Mouse (Mus musculus): ENCODE measurements at regions not wholly inside any gene's neighbourhood (a gene's known extent, or its start where the extent isn't known, plus 50 kb on each side); places are given as distances from the start of the nearest gene placed in this dataset.

DNA sequence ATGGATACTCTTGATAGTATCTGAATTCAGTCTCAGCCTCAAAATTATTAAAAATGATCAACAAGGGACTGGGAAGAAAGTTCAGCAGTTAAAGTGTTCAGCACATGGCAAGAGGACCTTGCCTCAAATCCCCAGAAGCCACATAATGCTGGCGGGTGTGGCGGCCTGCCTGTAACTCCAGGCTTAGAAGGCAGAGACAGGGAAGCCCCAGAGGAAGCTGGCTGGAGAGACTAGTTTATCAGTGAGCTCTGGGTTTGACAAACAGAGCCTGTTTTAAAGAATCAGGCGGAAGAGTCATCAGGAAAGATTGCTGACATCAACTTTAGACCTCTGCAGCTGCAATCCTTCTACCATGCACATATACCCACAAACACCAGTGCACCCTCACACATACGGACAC lies 52.1 kb upstream of the Fyn start:
- DNase-seq (ENCODE audit: extremely low spot score, low spot score): no peak

DNA sequence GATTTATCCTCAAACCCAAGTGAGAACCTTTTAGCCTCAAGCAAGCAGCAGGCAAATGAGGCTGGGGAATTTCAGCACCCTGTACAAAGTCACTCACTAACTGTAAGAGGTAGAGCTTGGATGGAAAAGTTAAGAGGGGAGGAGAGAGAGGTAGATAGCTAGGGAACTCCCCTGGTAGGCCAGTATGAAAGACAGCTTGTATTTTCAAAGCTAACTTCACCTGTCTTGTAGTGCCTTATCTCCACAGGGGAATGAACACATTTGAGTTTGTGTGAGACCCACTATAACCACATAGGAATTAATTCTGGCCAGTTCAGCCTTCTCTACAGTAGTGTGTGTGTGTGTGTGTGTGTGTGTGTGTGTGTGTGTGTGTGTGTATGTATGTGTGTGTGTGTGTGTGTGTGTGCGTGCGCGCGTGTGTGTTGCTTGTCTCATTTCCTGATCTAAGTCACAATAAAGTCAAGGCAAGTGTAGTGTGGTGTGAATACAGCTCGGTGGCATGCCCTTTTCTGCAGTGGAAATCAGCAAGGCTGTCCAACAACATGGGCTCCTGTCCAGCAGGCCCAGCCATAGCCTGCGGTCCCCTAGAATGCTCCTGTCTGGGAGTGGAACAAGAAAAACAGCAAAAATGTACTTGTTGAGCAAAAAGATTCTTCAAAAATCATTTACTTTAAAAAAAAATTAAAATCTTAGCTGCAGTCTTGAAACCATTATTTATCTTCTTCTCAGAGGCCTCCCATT lies 53.1 kb upstream of the Fyn start:
- no peak for DNase-seq (ENCODE audit: extremely low spot score, low spot score)

DNA sequence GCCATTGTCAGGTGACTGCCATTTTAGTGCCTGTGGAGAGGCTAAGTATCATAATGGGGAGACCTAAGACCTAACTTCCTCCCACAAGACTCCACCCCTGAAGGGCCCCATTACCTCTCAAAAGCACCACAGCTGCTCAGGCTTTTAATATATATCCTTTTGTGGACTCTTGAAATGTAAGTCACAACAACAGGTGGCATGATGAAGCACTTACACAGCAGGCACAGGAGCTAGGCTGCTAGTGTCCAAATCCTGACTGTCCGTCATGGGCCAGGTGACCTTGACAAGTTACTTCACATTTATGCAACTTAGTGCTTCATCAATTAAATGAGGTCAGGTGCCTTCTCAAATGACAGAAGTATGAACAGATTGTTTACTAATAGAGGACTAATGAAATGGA lies 57.2 kb upstream of the Fyn start:
- DNase-seq (ENCODE audit: extremely low spot score, low spot score): no peak

DNA sequence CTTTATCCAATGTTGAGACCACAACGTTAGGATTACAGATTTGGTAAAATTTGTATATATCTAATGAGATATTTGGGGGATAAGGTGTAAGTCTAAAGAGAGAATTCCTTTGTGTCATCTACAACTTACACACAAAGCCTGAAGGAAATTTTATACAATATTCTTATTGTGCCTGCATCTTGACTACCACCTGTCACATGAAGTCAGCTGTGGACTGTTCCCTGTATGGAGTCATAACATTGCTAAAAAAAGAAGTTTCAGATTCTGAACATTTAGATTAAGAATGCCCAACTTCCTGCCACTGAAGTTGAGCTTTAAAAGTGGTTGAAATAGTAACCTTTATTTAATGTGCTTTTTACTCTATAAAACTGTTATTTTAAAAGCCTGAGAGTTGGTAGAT lies 60.1 kb upstream of the Fyn start:
- no peak for DNase-seq (ENCODE audit: extremely low spot score, low spot score)

DNA sequence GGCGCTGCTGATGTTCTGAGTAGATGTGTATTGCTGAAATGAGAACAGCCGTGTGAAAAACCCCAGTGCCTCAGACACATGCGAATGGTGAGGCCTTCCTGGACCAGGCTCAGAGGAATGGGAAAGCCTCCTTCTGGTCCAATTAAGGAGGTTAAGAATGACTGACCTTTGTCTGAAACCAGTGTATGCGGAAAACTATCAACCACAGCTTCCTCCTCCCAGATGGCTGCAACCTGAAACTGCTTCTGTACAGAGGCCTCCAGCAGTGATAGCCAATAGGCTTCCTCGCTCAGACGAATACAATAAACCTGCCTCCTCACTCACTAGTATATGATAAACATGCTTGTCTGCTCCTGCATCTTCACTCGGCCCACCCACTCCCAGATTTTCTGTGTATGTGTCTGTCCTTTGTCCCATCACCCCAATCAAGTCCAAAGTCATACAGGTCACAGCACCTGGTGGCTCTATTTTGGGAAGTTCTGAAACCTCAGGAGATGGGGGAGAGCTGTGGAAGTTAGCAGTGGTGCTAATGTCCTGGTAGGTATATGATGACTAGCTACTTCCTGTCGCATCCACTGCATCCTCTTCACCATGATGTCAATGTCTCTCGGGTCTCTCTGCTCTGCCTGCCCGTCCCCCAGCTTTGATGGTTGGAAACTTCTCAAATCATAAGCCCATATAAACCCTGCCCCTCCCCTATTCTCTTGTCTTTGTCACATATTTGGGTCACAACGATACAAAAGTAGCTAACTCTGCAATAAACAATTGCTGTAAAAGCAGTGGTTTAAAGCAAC lies 75.8 kb upstream of the Fyn start:
- no peak for DNase-seq (ENCODE audit: extremely low spot score, low spot score)

DNA sequence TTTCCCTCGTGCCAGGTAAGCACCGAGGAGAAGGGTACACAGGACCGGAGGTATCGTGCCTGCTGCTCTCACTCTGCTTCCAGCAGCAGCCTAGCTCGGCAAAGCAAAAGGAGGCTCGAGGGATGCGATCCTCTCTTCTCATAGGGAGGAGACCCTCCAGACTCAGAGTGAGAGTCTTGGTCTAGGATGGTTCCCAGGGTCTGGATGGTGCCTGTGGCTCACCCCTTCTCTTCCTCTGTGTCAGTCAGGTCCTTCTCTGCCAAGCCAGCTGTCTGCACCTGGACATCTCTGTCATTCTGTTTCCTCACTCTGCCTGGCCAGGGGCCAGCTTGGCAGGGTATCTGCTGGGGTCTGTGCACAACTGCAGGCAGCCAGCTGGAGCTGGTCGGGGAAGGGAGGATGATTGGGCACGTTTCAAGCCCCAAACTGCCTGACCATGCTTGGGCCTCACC lies 76.9 kb upstream of the Fyn start:
- no peak for DNase-seq (ENCODE audit: extremely low spot score, low spot score)

DNA sequence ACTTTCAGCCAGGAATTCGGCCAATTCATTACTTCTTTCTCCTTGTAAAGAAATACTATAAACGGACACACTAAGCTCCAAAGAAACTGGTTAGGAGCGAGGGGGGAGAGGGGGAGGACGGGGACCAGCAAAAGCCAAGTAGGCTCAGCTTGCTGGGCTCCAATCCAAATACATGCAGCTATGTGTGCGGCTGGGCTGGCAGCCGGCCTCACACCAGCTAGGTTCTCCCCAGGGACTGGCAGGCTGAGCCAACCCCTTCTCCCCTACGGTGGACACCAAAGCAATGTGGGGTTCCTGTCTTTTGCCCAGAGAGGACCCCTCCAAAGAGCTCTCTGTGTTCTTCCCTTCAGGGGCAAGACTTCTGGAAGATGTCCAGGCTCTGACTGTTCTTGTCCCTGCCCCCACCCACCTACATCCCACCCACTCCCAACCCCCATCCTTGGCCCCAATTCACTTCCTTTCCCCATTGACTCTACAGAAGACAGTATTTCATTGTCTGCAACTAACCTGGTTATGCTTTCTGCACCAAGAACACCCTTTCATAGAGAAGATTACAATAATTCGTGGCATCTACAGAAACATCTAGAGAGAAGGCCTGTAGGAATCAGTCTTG lies 77.4 kb upstream of the Fyn start:
- DNase-seq (ENCODE audit: extremely low spot score, low spot score): no peak

DNA sequence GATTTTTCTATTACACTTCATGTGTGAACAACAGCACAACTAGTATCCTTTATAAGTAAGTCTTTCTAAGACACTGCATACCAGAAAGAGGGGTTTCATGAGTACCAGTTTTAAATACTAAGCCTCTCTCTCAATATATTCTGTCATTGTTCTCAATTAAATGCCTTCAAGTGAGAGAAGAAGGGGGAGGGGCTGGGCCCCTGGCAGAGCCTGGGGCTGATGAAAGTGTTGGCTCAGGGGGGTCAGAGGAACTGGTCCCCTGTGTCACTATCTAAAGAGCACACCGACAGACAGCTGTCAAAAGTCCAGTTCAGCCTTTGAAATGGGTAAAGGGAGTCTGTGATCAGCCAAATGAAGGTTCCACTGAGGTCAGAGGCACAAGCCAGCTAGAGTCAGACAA lies 78.4 kb upstream of the Fyn start:
- DNase-seq (ENCODE audit: extremely low spot score, low spot score): no peak

DNA sequence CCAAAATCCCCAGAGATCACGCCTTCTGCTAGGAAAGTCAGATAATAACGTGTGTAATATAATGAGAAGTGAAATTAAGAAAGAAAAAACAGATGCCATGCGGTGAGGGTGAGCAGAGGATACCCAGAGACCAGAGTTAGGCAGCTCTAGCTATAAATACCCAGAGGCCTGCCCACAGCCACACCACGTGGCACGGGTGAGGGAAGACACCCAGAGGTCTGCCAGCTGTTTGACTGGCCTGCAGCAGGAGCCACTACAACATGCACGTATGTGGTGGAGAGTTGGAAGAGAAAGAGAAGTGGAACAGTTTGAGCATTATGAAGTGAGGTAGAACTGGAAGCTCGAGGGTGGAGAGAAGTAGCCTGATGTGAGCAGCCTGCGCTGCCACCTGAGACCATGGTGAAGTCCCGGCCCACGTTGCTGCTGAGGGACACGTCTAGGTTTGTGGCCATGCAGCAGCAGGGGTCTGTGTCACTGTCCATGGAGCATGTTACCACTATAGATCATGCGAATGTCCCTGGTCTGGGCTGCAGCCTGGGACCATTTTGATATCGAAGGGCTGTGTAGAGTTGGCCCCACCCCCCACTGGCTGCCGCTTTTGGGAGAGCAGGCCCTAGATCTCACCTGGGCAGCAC lies 88.2 kb upstream of the Fyn start:
- no peak for DNase-seq (ENCODE audit: extremely low spot score, low spot score)

DNA sequence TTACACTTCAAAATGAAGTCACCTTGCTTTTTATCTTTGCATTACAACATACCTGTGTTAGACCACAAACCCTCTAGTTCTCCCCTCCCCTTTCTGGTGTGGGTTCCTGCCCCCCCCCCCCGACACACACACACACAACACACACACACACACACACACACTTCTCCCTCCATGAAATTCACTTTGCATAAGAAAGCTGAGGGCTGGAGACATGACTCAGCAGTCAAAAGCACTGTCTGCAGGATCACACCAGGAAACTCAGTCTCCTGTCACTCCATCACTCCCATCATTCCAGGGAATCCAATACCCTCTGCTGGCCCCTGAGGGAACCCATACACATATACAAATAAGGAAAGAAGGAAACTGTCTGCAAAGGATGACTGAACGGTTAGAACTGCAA lies 94.5 kb upstream of the Fyn start:
- DNase-seq (ENCODE audit: extremely low spot score, low spot score): no peak

DNA sequence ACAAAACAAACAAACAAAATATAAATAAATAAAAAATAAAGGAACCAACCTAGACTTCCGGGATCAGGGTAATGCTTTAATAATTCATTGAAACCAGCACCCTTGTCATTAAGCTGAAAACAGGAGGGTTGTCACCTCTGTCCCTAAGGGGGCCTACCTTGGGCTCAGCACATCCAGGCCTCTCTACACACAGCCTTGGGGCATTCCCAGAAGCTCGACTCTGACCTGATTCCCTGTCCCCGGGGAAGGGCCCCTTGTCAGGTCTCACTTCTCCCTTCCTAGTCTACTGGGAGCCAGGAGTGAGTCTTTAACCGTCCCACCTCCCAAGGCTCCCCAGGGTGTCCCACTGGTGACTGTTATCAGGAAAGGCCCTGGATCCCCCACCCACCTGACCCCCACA lies 95.2 kb upstream of the Fyn start:
- DNase-seq (ENCODE audit: extremely low spot score, low spot score): no peak

DNA sequence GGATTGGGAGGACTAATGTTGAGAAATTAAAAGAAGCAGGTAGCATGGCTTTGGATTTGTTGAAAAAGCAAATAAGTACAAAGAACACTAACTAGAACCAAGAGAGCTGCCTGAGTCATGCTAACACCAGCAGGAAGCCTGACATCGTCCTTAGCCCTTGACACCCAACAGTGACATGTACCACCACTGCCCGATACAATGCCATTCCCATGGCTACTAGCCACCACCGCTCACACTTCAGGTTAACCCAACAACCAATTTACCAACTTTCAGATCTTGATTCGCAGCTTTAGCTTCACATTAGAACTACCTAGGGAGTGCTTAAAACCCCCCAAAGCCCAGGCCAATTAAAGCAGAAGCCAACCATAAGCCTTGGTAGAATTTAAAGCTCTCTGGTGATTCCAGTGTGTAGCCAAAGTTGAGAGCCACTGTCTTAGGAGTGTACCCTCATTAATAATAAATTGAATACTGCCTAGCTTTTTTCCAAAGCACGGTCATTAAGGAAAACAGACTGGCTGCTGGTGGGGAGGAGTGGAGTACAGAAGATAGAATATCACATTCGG lies 96.2 kb upstream of the Fyn start:
- DNase-seq (ENCODE audit: extremely low spot score, low spot score): no peak

DNA sequence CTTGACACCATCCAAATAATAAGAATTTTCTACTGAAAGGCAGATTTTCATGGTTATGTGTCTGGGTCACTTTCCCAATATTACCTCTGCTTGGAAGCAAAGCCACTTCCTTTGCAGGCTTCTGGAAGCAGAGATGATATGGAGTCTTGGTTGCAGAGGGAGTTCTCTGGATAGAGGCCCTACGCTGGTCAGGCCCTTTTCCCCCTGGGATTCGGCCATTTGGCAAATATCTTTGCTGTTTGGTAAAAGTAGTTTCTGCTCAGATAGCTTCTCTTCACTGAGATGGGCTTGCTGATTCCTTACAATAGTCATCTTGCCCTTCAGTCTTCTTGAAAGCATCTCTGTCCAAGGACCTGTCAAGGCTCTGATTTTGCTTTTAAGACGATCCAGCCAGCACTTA lies 98.2 kb upstream of the Fyn start:
- no peak for DNase-seq (ENCODE audit: extremely low spot score, low spot score)

DNA sequence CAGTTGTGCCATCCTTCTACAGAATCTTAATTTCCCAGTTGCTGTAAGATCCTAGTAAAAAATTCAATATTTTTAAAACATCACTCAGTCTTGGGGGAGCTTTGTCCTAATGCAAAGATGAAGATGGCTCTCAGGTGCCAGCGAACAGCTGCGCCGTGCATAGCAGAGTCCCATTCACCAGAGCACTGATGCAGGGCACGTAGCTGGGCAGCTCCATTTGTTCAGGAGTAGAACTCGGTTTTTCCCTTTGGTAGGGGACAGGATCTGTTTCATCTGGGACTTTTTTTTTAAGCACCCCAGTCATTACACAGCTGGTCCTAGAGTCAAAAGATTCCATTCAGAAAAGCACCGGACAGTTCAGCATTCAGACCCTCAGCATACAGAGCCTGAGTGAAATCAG lies 101.4 kb upstream of the Fyn start:
- DNase-seq (ENCODE audit: extremely low spot score, low spot score): no peak

DNA sequence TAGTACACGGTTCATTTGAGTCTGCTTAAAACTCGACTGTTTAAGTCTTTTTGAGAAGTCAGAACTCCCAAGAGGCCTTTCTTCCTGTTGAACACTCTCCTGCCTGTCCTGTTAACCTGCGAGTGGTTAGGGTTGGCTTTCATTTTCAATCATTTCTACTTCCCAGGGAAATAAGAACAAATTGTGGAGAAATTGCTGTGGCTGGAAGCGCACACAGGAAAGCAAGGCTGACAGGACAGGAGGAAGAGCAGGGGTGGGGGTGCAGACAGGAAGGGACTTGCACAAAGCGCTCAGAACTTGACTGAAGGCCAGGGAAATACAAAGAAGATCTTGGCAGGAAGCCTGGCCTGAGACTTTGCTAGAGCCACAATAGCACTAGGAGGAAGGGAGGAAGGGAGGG lies 102.2 kb upstream of the Fyn start:
- DNase-seq (ENCODE audit: extremely low spot score, low spot score): no peak

DNA sequence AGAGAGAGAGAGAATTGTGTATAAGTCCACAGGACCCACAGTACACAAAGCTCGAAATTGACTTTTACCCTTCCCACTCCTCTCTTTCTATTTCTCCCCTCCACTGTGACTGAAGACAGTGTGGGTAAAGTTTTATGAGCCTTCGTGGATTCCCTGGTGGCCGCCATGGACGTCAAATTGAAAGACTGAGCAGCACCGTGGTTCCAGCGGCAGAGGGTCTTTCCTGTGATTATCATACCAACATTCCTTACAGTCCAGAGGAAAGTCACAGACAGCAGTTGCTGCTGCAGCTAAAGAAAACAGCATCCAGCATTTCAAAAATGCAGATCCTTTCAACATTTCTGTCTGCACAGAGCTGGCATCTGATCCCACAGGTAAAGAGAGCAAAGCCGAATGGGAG lies 98.9 kb upstream of the Ccn6 start:
- no peak for DNase-seq (ENCODE audit: extremely low spot score, low spot score)

DNA sequence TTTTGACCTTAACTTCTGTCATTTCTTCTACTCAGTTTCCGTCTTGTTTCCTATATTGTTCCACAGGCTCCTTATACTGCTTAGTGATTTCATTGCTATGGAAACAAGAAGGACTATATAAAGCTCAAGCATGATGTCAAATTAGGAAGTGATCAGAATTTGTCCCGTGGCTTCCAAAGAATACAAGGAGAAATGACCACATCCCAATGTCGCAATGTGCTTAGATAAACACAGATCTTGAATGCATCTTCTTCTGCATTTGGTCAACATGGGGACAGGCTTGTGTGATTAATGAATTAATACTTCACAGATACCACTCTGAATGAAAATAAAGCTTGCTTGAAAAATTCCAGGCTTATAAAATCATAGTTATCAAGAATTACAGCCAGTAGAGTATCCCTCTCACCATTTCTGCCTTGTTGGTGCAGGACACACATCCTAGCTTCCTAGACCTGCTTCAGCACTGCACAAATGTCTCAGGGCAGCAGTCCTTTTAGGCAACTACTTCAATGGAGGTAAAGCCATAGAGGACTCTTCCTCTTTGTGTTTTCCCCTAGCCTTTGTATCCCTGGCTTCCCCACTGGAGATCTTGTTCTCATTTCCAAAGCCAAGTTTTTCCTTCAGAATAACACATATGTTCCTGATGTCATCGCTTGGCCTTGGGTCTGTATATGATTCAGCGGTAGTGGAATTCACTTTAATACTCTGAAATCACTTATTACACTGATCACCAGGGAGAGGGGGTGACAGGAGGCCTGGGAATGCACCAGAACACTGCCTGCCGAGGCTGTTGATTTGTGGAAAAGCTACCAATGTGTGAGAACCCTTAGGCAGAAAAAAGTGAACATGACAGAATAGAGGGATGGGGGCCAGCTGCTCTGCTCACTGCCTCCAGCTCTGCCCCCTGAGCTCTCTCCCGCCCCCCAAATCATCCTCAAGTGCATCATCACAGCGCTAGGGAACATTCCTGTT lies 97.9 kb upstream of the Ccn6 start:
- DNase-seq (ENCODE audit: extremely low spot score, low spot score): no peak

DNA sequence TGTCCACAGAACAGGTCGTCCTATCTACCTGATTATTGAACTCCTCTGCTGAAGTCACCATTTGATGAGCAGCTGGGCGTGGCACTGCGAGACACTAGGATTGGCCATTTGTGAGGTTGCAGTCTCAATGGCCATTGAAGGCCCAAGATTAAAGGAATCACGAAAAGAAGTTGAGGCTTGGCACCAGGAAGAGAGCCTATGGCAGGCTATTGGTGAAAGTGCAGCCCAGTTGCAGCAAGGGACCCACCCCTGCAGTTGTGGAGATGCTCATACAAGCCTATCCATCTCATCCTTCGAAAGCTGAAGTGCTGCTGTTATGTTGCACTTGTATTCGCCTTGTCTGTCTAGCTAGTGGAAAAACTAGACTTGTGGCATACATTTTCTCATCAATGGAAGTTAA lies 96.5 kb upstream of the Ccn6 start:
- no peak for DNase-seq (ENCODE audit: extremely low spot score, low spot score)

DNA sequence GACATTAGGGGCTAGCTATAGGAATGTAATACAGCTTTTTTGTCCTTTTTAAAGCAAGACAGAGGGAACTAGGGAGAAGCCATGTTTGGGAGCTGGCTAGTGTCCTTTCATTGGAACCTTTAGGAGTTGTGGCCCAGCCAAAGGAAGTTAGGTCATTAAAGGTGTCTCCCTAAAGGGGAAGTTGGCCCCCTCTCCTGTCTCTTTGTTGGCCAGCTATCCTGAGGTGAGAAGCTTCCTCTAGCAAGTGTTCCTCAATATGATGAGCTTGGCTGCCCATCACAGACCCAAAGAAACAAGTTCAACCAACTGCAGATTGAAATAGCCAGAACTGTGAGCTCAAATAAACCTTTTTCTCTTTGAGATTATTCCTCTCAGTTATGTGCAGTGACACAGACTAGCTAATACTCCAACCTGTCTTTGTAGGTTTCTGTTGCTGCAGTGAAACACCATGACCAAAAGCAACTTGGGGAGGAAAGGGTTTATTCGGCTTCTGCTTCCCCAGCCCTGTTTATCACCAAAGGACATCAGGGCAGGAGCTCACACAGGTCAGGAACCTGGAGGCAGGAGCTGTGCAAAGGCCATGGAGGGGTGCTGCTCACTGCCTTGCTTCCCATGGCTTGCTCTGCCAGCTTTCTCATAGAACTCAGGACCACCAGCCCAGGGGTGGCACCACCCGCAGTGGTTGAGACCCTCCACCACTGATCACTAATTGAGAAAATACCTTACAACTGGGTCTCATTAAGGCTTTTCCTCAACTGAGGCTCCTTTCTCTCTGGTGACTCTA lies 94.0 kb upstream of the Ccn6 start:
- DNase-seq (ENCODE audit: extremely low spot score, low spot score): no peak

DNA sequence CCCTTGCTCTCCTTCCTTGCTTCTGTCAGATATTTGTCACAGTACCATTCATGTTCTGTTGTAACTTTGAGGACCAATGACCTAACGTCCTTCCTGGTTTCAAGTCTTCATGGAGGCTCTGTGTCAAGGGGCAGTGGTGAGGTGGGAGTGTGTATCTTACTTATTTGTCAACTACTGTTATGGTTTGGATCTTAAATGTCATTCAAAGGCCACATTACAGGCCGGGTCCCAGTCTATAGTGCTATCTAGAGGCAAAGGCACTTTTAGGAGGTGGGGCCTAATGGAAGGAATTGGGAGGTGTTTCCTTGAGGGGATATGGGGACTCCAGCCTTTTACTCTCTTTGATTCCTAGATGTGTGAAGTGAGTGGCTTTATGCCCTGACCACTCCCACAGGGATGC lies 91.0 kb upstream of the Ccn6 start:
- DNase-seq (ENCODE audit: extremely low spot score, low spot score): no peak
